Mouse (Mus musculus) induced T-regulatory cell, adult 2 months (primary cell): ENCODE measurements around the gene Art3.

Experiments used
- DNase-seq: peaks from one replicate; pipeline ENCODE4 v3.0.0-alpha.2; 2012; ENCODE audit warnings: low read depth

Gene Art3

DNA sequence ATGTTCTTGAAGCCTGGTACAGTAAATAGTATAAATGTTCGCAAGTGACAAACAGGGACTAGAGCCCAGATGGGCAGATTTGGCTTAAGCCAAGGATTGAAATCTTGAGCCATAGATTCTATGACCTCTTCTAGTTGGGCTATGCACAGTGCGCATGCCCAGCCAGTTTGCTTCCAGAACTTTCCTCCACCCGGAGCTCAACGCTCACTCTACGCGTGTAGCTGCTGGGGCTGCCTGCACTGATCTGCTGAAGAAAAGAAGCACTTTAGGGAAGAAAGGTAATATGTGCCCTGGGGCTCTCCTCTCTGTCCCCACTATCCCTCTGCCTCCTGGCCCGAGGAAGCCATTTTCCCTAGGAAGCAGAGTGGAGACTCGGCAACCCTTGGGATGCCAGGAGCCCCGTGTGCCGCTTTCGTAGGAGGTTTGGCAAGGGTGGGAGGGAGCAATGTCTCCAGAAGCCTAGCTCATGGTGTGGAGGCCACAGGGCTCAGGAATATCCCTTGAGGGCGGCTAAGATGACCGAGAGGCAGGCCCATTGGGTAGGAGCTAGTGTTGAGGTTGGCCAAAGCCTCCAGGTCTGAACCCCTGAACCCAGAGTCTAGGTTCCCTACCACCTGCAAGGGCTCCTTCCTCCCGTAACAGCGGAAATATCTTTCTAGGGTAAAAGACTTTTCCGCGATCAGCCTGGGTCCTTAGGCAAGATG is at the start of gene Art3:
Art3 (plus strand) TSS at position 193 of the 704 bp plus-strand sequence.
- no peak for DNase-seq

DNA sequence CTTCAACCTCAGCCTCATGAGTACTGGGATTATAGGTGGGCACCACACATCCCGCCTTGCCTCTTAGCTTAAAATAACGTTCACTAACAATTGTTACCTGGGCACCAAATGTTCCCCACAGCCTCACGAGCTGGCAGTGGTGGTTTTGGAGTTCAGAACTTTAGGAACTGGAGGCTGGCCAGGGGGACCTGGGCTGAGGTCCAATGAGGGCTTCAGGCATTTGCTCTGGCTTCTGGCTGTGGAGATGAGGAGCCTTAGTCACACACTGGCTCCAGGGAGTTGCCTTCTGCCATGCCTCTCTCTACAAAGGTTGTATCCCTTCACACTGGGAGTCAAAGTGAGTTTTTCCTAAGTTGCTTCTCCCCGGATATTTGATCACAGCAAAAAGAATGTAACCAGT is 49.1 kb upstream of the Art3 start:
- DNase-seq = no peak

DNA sequence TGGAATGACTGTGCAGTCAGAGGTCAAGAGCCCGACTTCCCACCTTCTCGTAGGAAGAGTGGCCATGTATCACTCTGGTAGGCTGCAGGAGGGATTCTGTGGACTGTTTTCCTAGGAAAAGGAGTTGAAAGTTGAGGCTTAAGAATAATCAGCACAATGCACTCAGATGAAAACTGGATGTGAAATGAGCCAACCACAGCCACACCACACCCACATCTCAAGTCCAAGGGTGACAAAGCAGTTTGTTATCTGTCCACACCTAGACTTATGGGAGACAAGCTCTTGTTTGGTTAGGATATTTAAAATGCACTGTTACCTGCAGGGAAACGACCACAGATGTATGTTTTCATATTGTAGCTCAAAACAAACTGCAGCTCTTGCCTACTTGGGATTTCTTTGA is 48.5 kb upstream of the Art3 start:
- DNase-seq = no peak

DNA sequence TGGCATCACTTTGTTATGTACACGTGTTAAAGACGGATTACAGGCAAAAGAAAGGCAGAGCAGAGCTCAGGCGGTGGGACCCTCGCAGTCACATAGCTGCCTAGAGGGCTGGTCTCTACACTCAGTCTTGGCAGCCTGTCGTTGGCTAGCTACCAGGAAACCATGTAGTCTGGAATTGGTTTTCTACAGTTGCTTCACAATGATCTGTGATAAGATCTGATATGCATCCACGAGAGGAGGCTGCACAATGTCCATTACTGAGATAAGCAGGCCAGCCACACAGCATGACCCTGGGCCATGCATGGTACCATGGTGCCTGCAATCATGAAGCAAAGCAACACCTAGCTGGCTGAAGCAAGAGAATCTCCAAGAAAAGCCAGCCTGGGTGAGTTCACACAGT is 43.8 kb upstream of the Art3 start:
- DNase-seq = no peak

DNA sequence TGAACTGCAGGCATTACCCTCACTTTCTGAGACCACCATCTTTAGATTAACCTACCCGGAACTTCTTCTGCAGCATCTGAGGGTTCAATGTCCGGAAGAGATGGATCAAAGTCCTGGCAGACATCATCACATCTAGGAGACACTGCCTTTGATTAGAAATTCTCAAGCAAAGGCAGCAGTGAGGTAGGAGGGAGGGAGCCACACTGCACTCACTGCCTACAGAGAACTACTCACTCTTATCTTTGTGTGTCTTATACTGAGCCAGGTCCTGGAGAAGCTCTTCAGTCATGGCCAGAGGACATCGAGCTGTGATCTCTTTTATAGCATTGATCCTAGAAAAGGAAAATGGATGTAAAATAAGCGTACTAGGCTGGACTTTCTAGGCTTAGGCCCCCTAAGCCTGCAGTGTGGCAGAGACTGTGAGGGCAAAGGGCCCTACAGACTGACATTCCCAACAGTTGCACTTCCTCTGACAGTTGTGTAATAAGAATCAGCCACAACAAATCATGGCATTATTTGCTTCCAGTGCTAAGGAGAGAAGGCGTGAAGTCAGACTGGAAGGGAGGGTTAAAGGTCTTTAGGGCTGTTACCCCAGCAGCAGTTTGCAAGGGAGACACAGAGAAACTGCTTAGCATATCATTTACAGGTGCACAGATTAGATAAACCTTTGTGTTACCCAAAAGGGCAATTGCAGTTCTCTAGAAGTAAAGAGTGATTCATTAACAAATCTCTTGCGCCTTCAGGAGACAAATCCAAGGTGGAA is 39.8 kb upstream of the Art3 start:
- no peak for DNase-seq

DNA sequence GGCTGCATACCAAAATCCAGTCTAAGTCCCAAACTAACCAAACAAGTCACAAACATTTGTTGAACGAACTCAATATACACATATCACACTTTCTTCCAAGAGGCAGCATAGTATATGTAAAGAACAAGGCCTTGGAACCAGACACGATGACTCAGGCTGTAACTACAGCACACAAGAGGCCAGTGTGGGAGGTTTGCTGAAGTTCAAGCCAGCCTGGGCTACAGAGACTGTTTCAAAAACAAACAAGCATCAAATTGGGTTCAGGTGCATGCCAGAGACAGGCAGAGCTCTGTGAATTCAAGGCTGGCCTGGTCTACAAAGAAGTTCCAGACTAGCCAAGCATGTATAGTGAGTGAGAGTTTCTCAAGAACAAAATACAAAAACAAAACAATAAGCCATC is 37.1 kb upstream of the Art3 start:
- DNase-seq = no peak

DNA sequence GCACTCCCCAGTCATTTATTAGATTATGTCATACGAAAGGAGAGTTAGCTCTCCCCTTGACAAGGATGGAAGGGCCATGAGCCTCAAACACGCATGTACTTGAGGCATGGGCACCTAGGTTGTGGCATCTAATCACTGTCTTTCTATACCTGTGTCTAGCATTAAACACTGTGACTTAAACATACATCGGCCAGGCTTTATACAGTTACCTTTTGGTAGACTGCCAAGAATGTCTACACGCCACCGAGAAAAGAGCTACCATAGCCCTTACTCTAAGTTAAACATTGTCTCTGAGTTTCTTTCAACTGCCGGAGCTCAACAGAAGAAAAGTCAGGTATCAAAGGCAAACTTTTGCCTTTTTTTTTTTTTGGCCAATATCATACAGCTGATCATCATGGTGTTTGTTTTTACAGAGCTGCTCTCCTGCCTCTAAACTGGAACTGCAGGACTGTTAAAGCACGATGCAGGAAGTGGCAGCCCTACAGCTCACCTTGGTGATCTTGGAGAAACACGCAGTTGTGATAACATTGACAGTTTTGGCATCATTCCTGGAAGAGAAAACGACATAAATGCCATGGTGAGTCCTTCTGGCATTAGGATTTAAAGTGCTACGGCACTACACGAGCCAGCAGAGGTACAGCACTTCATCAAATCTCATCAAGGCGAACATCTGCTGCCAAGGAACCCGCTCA is 29.3 kb upstream of the Art3 start:
- DNase-seq = no peak

DNA sequence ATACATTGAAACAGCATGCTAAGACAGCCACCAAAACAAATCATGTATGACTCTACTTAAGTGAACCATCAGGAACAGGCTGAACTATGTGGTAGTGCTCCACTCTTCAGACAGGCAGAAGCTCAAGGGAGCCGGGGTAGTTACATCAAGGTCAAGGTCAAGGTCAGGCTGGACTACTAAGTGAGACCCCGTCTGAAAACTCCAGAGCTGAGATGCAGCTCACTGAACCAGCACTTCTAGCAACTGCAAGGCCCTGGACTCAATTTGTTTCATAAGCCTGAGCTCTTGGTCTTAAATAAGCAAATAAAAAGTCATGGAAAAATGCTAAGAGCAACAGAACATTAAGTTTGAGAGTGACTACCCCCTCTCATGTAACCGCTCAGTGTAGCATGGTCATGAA is 27.3 kb upstream of the Art3 start:
- no peak for DNase-seq

DNA sequence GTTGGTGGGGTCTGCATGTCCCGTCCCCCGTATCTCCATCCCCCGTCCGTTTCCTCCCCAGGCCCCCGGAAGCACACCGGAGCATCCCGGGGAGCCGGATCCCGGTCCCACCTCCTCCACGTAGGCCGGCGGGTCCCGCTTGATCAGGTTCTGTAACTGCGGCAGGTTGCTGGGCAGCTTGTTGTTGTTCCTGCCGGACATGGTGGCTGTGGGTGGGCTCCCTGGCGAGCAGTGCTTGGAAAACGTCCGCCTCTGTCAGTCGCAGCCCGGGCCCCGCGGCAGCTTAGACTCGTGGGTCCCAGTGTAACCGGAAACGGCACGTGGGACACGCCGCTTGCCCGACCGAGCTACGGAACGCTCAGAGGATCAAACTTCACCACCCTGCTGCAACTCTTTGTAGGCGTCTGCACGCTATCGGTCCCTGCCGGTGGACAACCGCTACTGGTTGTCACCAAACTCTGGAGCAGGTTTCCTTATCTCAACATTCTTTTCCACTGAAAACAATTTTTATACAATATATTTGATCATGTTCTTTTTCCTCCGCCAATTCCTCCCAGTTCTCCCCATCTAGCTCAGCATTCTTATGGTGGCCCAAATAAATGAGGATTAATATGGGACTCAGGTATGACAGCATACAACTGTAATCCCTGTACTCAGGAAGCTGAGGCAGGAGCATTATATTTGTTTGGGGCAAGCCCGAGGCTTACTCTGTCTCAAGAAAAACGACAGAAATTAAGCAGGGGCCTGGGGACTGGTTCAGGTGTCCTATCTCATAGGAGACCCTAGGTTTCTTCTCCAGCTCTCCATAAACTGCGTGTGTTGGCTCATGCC is 21.7 kb upstream of the Art3 start, which contains the start of gene Sdad1:
Sdad1 (minus strand) TSS at position 799 of the 831 bp plus-strand sequence.
- DNase-seq = peak; percentile 94

DNA sequence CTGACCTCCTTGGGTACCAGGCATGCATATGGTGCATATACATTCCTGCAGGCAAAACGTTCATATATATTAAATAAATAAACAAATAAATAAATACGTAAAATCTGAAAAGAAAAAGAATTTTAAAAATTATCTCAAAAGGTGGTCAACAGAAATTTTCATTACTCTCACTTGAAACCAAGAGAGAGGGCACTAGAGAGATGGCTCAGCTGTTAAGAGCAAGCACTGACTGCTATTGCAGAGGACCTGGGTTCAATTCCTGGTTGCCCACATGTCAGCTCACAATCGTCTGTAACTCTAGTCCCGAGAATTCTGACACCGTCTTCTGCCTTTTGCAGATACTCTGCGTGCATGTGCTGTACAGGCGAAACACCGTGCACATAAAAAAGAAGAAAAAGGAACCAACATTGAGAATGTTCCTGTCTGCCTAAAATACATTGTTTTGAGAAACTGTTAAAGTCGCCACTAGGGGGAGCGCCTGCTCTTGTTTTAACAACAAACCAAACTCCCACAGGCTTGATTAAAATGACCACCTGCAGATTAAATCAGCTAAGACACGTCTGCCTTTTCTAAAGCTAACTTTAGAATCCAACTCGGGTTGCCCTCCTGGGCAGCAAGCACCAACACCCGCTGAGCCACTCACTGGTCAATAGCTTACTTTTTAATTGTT is 19.4 kb upstream of the Art3 start:
- DNase-seq = peak; percentile 94

DNA sequence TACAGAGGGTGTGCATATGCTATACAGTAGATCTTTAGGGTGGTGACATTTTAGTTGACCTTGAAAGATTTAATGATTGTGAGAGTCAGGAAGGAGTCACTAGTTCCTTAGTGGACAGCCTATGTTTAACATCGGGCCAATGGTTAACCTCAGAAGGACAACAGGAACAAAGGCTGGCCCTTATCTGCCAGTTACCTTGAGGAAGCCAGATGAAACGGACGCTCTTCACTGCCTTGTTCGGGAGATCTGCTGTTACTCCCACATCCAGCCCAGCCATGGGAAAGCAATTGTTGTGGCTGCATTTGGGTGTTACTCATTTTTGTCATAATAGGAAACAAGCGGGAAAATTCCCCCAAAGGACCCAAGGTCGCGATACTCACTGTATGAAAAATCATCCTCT is 17.9 kb upstream of the Art3 start:
- no peak for DNase-seq

DNA sequence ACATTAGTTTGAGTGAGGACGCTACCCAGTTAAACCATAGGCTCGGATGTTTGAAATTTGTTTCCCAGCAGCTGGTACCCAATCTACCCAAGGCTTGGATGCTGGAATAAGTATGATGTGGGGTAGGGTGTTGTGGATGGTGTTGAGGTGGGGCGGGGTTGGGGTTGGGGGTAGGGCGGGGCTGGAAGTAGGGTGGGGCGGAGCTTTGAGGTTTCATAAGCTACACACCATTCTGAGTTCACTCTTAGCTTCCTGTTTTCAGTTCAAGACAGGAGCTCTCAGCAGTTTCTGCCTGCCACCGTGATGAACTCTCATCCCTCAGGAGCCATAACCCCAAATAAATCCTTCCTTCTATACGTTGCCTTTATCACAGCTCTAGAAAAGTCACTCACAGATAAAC is 13.5 kb upstream of the Art3 start:
- DNase-seq = peak; percentile 28

DNA sequence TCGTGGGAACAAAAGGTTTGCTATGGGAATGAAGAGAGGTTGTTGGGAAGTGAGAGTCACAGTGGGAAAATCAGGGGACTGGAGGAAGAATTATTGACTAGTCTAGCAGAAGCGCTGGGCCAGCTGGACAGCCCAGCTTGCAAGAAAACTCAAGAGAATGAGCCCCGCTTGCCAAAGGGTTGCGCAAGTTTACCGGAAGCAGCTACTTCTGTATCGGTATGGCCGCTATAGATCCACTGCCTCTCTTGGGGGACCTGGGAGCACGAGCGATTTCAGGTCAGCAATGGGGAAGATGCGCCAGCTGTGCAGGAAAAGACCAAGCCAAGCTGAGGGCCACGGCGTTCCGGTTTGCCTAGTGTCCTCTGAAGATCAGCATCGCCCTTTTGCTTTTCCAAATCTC is 13.0 kb upstream of the Art3 start:
- no peak for DNase-seq

DNA sequence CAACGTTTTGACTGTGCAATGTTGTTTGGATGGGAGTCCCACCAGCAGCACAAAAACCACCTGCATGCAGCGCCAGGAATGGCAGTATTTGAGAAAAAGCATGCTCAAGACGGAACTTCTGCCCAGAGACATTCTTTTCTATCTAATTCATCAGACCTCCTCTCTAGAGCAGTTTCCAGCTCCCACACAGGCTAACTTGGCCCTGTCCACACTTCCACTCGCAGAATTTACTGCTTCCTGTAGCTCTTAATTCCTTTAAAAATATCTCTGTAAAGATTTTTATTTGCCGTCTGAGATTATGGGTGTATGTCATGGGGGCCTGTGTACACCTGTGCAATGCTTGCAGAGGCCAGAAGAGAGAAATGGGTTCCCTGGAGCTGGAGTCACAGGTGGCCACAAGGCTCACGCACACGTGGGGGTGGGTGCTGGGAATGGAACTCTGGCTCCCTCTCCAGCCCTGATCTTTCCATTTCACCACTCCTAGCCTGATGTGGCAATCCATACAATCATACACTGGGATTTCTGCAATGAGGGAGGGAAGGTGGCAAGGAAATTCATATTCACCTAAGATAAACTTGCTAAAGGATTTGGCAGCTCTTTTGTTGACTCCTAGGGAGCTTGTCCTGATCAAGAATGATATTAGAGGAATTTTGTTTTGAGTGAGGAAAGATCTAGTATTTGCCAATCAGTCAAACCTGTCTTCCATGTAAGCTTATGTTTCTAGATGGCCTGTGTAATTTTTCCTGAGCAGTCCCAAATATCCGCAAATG is 9.8 kb upstream of the Art3 start:
- no peak for DNase-seq

DNA sequence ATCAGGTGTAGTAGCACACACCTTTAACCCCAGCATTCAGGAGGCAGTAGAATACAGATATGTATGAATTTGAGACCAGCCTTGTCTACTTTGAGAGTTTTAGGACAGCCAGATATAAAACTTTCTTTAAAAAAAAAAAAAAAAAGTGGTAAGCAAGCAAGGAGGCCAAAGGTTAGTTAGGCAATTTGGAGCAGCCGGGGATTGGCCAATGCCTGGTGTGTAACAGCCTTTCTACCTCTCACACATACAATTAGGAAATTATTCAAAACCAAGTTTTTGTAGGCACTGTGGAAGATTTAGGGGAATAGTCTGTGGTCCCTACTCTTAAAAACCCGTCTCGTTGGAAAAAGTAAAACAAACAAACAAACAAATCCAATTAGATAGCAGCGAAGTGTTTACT is 9.0 kb upstream of the Art3 start:
- no peak for DNase-seq

DNA sequence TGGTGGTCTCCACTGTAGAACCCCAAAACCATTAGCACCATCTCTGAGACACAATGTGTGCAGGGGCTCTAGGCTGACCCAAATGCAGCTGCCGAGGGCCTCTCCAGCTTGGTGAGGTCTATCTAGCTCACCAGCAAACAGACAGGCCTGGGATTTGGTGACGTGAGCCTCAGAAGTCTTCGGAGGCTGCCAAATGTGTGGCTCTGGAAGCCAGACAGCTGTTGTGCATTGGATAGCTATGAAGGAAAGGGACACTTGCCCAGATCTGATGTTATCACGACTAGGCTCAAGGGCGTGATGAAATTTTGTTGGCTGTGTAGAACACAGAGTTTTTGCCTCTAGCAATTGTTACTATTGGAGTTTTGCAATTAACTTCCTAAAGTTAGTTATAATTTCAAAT is 8.4 kb upstream of the Art3 start:
- no peak for DNase-seq

DNA sequence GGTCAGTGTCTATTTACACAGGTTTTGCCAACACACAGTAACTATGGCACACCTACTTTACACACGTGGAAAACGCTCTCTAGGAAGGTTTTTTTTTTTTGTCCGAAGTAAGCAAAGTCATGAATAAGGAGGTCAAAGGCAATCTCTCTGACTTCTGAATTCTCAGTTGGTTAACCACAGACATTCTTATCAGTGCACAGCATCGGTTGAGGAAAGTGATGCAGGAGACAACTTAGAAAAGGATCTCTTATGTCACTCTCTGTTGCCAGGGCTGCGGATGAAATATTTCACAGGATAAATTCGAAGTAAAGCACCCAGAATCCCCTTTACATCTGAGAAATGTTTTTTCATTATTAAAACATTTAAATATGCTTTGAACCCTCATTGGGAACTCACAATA is 4.3 kb upstream of the Art3 start:
- DNase-seq = peak; percentile 50

DNA sequence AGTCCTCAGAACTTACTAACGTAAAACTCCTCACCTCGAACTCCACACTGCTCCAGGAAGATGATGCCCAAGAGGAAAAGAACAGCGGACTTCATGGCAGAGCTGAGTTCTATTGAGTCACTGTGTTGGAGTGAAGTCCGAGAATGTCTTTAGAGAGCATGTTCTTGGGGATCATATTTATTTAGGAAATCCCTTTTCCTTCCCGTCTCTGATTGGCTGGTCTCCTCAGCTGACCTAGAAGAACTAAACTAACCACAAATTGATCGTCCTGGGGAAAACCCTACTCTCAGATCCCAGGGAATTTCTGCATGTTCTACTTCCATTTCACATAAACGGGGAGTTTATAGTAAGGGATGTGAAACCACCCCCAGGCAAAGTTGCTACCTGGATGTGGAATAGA is 3.7 kb upstream of the Art3 start, which contains the start of gene Cxcl9:
Cxcl9 (minus strand) TSS at position 151 of the 400 bp plus-strand sequence.
- no peak for DNase-seq

DNA sequence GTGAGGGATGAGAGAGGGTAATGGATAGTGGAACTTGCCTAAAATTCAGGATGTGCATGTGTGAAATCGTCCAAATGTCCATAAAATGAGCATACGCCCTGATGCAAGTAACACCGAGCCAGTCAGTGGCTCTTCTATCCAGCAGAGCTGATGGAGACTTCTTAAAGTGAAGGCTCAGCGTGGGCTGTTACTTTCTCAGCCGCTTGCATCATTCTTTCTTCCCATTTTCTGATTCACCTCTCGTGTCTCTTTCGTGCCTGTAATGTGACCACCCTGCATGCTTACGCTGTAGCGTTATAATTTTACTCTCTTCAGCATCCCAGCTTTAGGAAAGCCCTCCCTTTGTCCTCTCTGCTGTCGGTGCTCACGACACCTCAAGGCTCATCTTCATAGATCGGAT is 505 bp upstream of the Art3 start:
- no peak for DNase-seq

DNA sequence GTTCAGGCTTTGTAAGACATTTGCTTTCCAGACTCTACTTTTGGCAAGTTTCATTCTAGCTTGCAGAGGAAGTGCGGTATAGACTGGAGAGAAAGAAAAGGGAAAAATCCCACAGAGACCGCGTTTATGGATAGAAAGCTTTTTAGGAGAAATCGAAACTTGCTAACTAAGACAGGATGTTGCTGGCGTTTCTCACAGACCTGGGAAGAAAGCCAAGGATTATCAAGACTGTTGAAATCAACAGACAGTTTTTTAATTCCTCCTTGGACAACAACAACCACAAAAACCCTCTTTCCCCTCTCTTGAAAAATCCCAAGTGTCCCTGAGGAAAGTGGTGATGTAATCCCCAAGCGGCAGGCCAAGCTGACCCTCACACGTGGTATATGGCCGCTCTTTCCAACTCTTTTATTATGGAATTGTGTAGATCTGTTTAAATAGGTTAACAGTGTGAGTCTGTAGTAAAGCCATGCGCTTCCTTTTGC is 773 bp downstream of the Art3 start:
- DNase-seq = no peak

DNA sequence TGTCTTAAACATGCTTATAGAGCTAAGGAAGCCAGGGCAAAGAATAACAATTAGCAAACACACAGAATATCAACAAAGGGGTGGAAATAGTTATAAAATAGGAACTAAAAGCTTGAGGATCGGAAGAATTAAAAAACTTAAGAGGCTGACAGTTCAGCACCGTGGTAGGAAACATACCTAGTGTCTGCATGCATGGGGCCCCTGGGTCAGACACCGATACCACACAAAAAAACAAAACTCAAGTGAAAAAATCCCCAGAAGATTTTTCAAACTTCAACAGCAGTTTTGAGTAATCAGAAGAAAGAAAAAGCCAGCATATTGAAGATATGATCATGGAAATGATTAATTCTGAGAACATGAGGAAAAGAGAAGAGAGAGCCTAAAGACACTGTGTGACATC is 5.1 kb downstream of the Art3 start:
- peak; percentile 43 for DNase-seq
